Mouse (Mus musculus) lung, adult 2 months (tissue): ENCODE data around the gene Nudt3. TPM values are rescaled to one million over a fixed set of nuclear protein-coding genes. Genes with fewer than 3 reads are reported as not detected.

Source experiments
- DNase-seq: peaks from one replicate; pipeline ENCODE4 v3.0.0; 2022
- H3K4me1 ChIP-seq: fragments of 200-500 bp; 2 replicates; pipeline ENCODE4 v1.6.1; 2011; ENCODE audit warnings: low read length; ENCODE audit not compliant: control insufficient read depth, insufficient read depth
- H3K4me3 ChIP-seq: fragments of 200-500 bp; replicated peaks from 2 replicates; pipeline ENCODE3; 2011; ENCODE audit warnings: low read depth, mild to moderate bottlenecking, control low read depth, low read length; ENCODE audit errors: extremely low read depth
- CTCF ChIP-seq: fragments of 200-500 bp; IDR thresholded peaks from 2 replicates; pipeline ENCODE4 v1.5.1; 2011; ENCODE audit warnings: mild to moderate bottlenecking, low read length, control low read depth; ENCODE audit not compliant: insufficient read depth
- POLR2A ChIP-seq: fragments of 200-500 bp; IDR thresholded peaks from 2 replicates; pipeline ENCODE4 v1.6.1; 2011; ENCODE audit warnings: low read depth, mild to moderate bottlenecking, control low read depth, low read length, borderline replicate concordance; ENCODE audit errors: extremely low read depth
- whole genome bisulfite sequencing: fragments of 180-500 bp; shearing (Covaris S2); methylation state at CpG from one replicate; pipeline ENCODE4 v1.1.7; 2018; 5-methylcytosine and 5-hydroxymethylcytosine counted together
- polyA plus RNA-seq: library from polyadenylated mRNA; depleted of rRNA; stranded (reverse); fragments of >200 nt; gene quantifications from 2 replicates; pipeline ENCODE4 v1.2.3, GENCODE M21; 2012

Gene Nudt3
- polyA plus RNA-seq, 1 experiment, result 60.4 TPM

DNA sequence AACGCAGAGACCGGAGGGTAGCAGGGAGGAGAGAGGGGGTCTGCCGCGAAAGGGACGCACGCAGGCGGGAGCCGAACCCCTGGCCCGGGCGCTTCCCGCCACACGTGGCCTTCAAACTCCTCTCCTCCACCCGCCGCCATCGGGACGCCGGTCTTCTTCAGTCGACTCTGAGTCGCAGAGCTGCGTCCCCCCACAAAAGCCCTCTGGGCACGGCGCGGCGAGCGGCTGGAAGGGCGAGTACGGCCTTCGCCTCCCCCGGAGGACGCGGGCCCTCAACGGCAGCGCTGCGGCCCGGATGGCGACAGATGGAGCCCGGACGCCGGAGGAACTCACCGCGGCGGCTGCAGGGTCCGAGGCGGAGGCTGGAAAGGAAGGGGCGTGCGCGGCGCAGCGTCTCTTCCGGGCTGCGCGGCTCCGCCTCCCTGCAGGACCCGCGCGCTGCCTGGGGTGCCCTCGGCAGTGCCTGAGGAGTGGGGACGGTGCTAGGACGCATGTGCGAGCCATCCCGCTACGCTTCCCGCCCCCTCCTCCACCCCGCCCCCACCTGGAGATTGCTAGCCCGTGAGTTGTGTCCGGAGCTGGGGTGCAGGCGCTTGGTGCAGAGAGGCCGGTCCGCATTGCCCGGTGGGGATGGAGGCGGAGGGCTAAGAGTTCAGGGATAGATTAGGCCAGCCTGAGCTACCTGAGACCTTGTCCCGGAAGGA, 11.7 kb upstream of the Nudt3 start, which contains the start of gene RPS10-NUDT3:
RPS10-NUDT3 (minus strand) TSS at position 352 of the 704 bp plus-strand sequence.
- H3K4me1 ChIP-seq, result peaks cover 9% of the 10 kb centered on the region; the same call in 1 of the 2 replicates
- H3K4me3 ChIP-seq, result peak within 1 kb of the TSS; percentile 73
- TF ChIP-seq CTCF (no peak), POLR2A (peak; percentile 81)
- DNase-seq, result peak; percentile 86
- under 1% methylated on average over 72 of the region's 72 CpGs for WGBS

DNA sequence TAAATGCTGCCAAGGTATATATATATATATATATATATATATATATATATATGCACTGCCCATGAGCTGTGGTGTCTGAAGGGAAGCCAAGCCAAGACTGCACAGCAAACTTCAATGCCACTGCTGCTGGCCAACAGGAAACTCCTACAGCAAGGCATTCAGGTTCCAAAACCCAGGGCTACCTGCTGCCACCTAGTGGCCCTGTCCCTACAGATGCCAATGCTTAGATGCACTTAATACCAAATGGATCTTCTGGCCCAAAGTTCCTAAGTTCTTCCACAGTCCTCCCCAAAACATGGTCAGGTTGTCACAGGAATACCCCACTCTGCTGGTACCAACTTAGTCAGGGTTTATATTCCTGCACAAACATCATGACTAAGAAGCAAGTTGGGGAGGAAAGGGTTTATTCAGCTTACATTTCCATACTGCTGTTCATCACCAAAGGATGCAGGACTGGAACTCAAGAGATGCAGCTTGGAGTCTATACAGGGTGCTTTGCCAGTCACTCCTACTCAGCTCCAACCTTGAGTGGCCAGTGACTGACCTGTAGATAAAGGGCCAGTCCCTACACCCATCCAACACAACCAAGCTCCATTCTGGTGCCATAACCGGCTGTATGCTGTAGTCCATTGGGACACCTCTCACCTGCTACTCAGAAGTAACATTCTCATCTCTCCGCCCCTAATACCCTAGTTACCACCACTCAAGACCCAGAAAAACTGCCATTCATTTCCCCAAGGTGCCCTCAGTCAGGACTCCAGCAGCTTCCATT, 6.1 kb upstream of the Nudt3 start:
- Histone ChIP-seq H3K4me1 (peaks cover 9% of the 10 kb centered on the region; the same call in 1 of the 2 replicates), H3K4me3 (no peak overlapping the region)
- peak; percentile 81 for DNase-seq
- peak; percentile 99 for TF ChIP-seq CTCF
- no peak for TF ChIP-seq POLR2A
- WGBS, result 73% methylated on average over 2 of the region's 2 CpGs

GRCm38 (mm10) chr17:27628376-27628775, 5.1 kb upstream of the Nudt3 start:
- WGBS, result 86% methylated on average over 8 of the region's 8 CpGs
- Histone ChIP-seq H3K4me3 (no peak overlapping the region), H3K4me1 (peaks cover 1% of the 10 kb centered on the region; the same call in 1 of the 2 replicates)
- no peak for TF ChIP-seq POLR2A
- TF ChIP-seq CTCF, result no peak
- DNase-seq, result no peak

- H3K4me3 ChIP-seq, result no peak overlapping the region
- H3K4me1 ChIP-seq, result no peaks in the 10 kb centered on the region
- no peak for DNase-seq
- 31% methylated on average over 5 of the region's 5 CpGs for WGBS
- TF ChIP-seq CTCF (no peak), POLR2A (no peak)
Measured at GRCm38 (mm10) chr17:27627451-27627850, 4.2 kb upstream of the Nudt3 start.

DNA sequence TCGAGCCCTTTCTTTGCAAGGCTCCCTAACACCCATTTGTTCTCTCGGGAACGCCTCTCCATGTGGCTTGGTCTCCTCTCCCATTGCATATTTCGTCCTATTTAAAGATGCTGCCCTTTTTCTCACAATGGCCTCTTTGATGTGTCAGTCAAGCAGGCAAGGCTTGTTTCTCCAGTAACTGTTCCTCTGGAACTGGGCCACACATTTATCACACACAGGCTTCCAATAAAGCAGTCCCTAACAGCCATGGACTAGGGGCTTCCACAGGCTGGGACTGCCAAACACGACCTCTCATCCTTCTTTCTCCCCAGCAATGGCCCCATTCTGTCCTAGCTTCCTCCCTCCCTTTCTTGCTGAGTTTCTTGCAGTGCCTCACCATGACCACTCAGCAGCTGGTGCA, 3.4 kb upstream of the Nudt3 start:
- 49% methylated on average over 5 of the region's 5 CpGs for WGBS
- peaks cover 3% of the 10 kb centered on the region; the same call in 1 of the 2 replicates for H3K4me1 ChIP-seq
- H3K4me3 ChIP-seq, result no peak overlapping the region
- no peak for DNase-seq
- no peak for TF ChIP-seq POLR2A
- no peak for TF ChIP-seq CTCF

DNA sequence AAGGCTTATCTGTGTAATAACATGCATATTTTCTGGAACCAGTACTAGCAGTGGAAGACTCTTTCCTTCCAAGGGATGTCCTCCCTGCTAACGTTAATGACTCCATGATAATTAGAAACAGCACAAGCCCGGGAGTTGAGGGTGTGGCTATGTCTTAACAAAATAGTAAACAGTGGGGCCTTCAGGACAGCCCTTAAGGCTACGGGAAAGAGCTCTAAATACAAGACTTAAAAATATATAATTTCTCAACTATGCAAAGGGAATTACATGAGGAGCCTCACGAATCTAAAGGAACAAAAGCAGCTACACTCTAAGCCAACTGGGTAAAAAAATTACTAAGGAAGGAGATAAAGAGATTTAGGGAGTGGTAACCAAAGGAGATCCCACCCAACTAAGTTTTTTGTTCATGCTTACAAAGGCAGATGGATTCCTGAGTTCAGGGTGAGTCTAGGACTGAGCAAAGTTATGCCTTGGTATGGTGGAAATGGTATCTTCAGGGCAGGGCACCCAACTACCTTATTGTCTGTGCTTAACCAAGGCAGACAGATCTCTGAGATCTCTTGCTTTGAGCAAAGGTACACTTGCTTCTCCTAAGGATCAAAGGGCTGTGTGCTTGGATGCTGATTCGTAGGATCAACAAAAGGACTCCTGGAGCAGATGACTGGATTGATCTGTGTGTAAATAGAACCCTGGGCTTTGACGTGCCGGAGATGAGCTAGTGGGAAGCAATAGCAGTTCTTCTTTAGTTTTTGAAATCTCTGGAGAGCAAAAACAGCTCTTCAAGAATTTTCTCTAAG, 2.4 kb upstream of the Nudt3 start:
- TF ChIP-seq CTCF (no peak), POLR2A (no peak)
- 61% methylated on average over 7 of the region's 7 CpGs for WGBS

DNA sequence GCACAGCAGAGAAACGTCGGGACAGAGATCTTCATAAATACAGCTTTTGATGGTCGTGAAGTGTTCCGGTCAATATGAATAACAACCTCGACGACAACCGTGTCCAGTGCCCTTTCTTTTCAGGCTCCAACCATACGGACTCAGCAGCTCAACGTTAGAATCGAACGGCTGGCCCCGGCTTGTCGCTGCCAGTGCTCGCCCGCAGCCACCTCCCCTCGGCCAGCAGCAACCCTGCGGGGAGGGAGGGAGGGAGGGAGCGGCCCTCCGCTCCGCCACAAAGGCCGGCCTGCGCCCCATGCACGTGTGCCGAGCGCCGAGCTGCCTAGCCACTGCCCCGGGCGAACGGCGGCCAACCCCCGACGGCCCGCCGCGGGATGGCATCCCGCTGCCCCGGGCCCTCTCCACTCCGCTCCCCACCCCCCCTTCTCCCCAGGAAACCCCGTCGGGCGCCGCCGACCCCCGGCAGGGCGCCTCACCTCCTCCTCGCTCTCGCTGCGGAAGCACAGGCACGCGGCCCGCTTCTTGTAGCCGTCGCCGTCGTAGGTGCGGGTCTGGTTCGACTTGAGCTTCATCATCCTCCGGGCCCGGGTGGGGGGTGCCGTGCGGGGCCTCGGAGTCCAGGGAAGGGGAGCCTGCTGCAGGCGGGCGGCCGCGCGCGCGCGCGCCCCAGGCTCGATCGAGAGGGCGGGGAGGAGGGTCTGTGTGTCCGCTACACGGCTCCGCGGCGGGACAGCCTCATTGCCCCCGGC, 510 bp downstream of the Nudt3 start:
- peaks cover 6% of the 10 kb centered on the region; the same call in 1 of the 2 replicates for H3K4me1 ChIP-seq
- under 1% methylated on average over 69 of the region's 80 CpGs for WGBS
- TF ChIP-seq POLR2A, result no peak
- no peak for TF ChIP-seq CTCF
- peak overlapping the region; percentile 65 for H3K4me3 ChIP-seq
- peak; percentile 41 for DNase-seq

More for the DNA sequence above, 2.4 kb upstream of the Nudt3 start:
- DNase-seq, result no peak
- Histone ChIP-seq H3K4me1 (peaks cover 6% of the 10 kb centered on the region; the same call in 1 of the 2 replicates), H3K4me3 (no peak overlapping the region)

DNA sequence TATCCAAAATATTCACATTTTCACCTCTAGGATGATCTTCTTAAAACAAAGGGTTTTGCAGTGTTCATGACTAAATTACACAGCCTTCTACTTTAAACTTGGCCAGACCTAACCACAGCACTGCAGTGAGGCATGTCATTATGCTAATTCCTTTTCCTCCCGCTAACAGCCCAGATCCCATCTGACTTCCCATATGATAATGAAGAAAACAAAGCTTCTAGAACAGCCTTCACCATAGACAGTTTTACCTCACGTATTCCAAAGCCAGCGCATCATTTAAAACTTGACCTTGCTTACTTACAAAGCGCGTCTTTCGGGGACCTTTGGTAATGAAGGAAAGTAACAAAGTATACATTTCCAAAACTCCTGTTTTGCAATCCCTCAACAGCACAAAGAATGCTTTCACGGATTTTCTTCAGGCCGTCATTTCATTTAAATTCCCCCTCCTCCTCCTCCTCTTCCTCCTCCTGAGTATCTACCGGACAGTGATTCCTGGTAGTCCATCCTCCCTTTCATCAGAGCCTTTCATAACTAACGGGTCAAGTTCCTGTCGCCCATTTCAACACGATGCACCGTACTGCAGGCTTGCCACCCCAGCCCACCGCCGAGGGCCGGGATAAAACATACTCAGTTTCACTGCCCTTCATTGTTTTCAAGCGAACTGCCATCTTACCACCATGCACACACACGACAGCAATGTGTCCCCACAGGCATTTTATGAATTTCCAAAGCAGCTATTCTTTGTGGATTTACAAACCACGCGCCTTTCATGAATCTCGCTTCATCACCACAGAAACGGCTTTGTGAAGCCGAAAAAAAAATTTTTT, 1.4 kb downstream of the Nudt3 start:
- H3K4me3 ChIP-seq, result peak overlapping the region; percentile 54
- 4% methylated on average over 23 of the region's 23 CpGs for WGBS
- TF ChIP-seq POLR2A, result no peak
- TF ChIP-seq CTCF, result no peak
- peaks cover 6% of the 10 kb centered on the region; the same call in 1 of the 2 replicates for H3K4me1 ChIP-seq
- DNase-seq, result no peak
